Mouse (Mus musculus): ENCODE data around the gene Rbm15b.

GRCm38 (mm10) chr9:106889321-106889720, 2.1 kb upstream of the Rbm15b start:
- no peak for TF ChIP-seq CTCF (IDR thresholded peaks at IDR 0.05; ENCODE audit: low read depth, low read length)
- TF ChIP-seq POLR2A (IDR thresholded peaks at IDR 0.05; ENCODE audit: borderline replicate concordance, low read depth, low read length) = no peak
